Mouse (Mus musculus): ENCODE results near the gene Capn8.

The Capn8 gene

GRCm38 (mm10) chr1:182564408-182565120 is at the start of gene Capn8:
Capn8 (plus strand) TSS chr1:182565007.
- DNase-seq (ENCODE audit: low read depth, low spot score), result no peak

GRCm38 (mm10) chr1:182516758-182517676 is 47.8 kb upstream of the Capn8 start, which contains the start of gene Capn2:
Capn2 (minus strand) TSS chr1:182517608.
- no peak for DNase-seq (ENCODE audit: low read depth, low spot score)

GRCm38 (mm10) chr1:182517677-182518011 is 47.2 kb upstream of the Capn8 start:
- no peak for DNase-seq (ENCODE audit: low read depth, low spot score)

GRCm38 (mm10) chr1:182518143-182518680 is 46.6 kb upstream of the Capn8 start:
- DNase-seq (ENCODE audit: low read depth, low spot score), result no peak

- no peak for DNase-seq (ENCODE audit: low read depth, low spot score)
Measured at GRCm38 (mm10) chr1:182518811-182519210, 46.0 kb upstream of the Capn8 start.

GRCm38 (mm10) chr1:182519341-182519740 is 45.5 kb upstream of the Capn8 start:
- no peak for DNase-seq (ENCODE audit: low read depth, low spot score)

- DNase-seq (ENCODE audit: low read depth, low spot score), result no peak
Measured at GRCm38 (mm10) chr1:182520091-182520937, 44.5 kb upstream of the Capn8 start.

- no peak for DNase-seq (ENCODE audit: low read depth, low spot score)
Measured at GRCm38 (mm10) chr1:182520938-182521500, 43.8 kb upstream of the Capn8 start.

- no peak for DNase-seq (ENCODE audit: low read depth, low spot score)
Measured at GRCm38 (mm10) chr1:182522961-182523360, 41.8 kb upstream of the Capn8 start.

GRCm38 (mm10) chr1:182523692-182524091 is 41.1 kb upstream of the Capn8 start:
- DNase-seq (ENCODE audit: low read depth, low spot score), result no peak

GRCm38 (mm10) chr1:182525601-182526000 is 39.2 kb upstream of the Capn8 start:
- DNase-seq (ENCODE audit: low read depth, low spot score), result no peak

- no peak for DNase-seq (ENCODE audit: low read depth, low spot score)
Measured at GRCm38 (mm10) chr1:182527261-182527766, 37.5 kb upstream of the Capn8 start.

GRCm38 (mm10) chr1:182527921-182528858 is 36.6 kb upstream of the Capn8 start:
- no peak for DNase-seq (ENCODE audit: low read depth, low spot score)

GRCm38 (mm10) chr1:182533583-182533982 is 31.2 kb upstream of the Capn8 start:
- DNase-seq (ENCODE audit: low read depth, low spot score), result no peak

- no peak for DNase-seq (ENCODE audit: low read depth, low spot score)
Measured at GRCm38 (mm10) chr1:182535080-182535481, 29.7 kb upstream of the Capn8 start.

- no peak for DNase-seq (ENCODE audit: low read depth, low spot score)
Measured at GRCm38 (mm10) chr1:182539023-182539940, 25.5 kb upstream of the Capn8 start.

- DNase-seq (ENCODE audit: low read depth, low spot score), result no peak
Measured at GRCm38 (mm10) chr1:182542110-182542509, 22.7 kb upstream of the Capn8 start.

- no peak for DNase-seq (ENCODE audit: low read depth, low spot score)
Measured at GRCm38 (mm10) chr1:182543136-182543535, 21.7 kb upstream of the Capn8 start.

- no peak for DNase-seq (ENCODE audit: low read depth, low spot score)
Measured at GRCm38 (mm10) chr1:182543906-182544305, 20.9 kb upstream of the Capn8 start.

All from WW6 (cell line).